Mouse (Mus musculus): ENCODE measurements around the gene Gabrr2. TPM values are rescaled to one million over a fixed set of nuclear protein-coding genes. Genes with fewer than 3 reads are reported as not detected.
"Not testable (repeated sequence)": the region's sequence is repeated elsewhere in the genome, so short reads cannot be mapped to it uniquely, and the experiment has no call there.

The Gabrr2 gene
- polyA plus RNA-seq, 1 experiment from 2014 or later: 0.38 TPM

DNA sequence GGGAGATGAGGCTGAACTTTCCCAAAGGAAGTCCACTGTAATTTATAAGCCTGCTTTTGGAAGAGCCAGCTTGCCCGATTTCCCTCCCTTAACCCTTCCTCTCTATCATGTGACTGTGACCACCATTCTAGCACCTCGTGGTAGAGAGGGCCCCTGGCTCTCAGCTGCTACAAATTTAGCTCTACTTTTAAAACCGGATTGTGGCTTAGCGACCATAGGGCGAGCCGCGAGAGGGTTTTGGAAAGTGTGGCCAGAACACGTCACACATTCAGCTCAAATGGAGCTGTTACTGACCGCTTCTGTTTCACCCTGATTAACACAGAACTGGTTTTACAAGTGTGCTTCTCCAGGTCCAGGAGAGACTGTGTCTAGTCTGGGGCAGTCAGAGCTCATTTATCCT, 48.6 kb downstream of the Gabrr2 start:
- H3K9ac ChIP-seq: no peak overlapping the region
- 0 out of 2 replicates have a peak, but pooled peaks cover 4% of the 10 kb centered on the region for H3K9me3 ChIP-seq
- H3K4me3 ChIP-seq: no peak overlapping the region
- H3K4me2 ChIP-seq (replicated peaks): no peak overlapping the region
- H3K4me1 ChIP-seq: no peaks in the 10 kb centered on the region
- no peaks in the 10 kb centered on the region for H3K27me3 ChIP-seq
- WGBS: 82% methylated on average over 9 of the region's 9 CpGs
- no peak for ATAC-seq (ENCODE audit: insufficient number of reproducible peaks, insufficient read depth, low FRiP score, low TSS enrichment)
- no peak overlapping the region for H3K27ac ChIP-seq
- H3K36me3 ChIP-seq: no peaks in the 10 kb centered on the region

DNA sequence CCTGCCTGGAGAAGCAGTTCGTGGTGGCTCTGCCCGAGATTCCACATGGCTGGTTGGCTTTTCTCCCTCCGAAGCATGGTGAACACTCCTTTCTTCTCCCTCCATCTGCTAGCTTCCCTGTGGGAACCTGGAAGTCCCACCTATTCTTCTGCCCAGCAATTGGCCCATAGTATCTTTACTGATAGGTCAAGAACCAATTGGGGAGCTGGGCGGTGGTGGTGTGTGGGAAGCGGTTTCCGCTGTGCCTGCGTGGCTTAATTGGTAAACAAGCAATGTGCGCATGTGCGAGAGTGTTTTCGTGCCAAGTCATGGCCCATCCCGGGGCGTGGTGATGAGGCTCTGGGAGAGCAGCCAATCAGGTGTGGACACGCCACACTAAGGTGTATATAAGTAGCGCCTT, 50.1 kb downstream of the Gabrr2 start:
- not testable (repeated sequence) for H3K4me2 ChIP-seq (replicated peaks); H3K36me3 ChIP-seq; H3K9ac ChIP-seq; H3K27me3 ChIP-seq; ATAC-seq (ENCODE audit: insufficient number of reproducible peaks, insufficient read depth, low FRiP score, low TSS enrichment); H3K9me3 ChIP-seq; H3K27ac ChIP-seq; H3K4me3 ChIP-seq; H3K4me1 ChIP-seq
- WGBS: 96% methylated on average over 10 of the region's 14 CpGs

DNA sequence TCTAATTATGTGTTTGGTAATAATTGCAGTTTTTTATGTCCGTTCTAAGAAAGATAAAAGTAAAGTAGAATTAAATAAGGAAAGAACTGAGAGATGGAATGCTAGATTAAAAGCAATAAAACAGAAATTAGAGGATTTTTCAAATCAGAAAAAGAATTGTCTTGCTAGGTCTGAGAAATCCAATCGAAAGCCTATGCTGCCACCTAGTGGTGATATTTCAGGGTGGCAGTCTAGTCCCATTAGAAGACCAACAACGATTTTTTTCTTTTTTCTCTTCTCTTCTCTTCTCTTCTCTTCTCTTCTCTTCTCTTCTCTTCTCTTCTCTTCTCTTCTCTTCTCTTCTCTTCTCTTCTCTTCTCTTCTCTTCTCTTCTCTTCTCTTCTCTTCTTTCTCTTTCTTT, 56.3 kb downstream of the Gabrr2 start:
- H3K4me2 ChIP-seq (replicated peaks); H3K36me3 ChIP-seq; ATAC-seq (ENCODE audit: insufficient number of reproducible peaks, insufficient read depth, low FRiP score, low TSS enrichment); H3K9ac ChIP-seq; H3K9me3 ChIP-seq; H3K4me1 ChIP-seq; H3K4me3 ChIP-seq; H3K27ac ChIP-seq; H3K27me3 ChIP-seq: not testable (repeated sequence)
- WGBS: 2% methylated on average over 3 of the region's 3 CpGs

DNA sequence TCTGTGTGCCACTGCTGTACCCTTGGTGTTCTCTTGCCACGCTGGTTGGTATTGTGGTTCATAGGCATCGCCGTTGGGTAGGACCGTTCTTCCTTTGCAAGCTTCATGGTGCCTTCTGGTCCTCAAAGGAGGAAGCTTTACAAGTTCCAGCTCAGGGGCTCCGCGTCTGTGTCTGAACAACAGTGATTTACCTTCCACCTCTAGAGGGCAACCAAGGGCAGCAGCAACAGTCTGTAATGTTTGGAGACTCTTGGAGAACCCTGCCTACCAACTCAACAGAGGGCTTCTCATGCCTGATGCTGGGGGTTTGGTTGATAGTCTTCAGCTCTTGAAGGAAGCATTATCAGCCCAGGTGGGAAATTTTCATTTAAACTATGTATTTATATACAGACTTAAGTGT, 61.7 kb downstream of the Gabrr2 start:
- no peak overlapping the region for H3K4me2 ChIP-seq (replicated peaks)
- H3K27me3 ChIP-seq: no peaks in the 10 kb centered on the region
- ATAC-seq (ENCODE audit: insufficient number of reproducible peaks, insufficient read depth, low FRiP score, low TSS enrichment): no peak

DNA sequence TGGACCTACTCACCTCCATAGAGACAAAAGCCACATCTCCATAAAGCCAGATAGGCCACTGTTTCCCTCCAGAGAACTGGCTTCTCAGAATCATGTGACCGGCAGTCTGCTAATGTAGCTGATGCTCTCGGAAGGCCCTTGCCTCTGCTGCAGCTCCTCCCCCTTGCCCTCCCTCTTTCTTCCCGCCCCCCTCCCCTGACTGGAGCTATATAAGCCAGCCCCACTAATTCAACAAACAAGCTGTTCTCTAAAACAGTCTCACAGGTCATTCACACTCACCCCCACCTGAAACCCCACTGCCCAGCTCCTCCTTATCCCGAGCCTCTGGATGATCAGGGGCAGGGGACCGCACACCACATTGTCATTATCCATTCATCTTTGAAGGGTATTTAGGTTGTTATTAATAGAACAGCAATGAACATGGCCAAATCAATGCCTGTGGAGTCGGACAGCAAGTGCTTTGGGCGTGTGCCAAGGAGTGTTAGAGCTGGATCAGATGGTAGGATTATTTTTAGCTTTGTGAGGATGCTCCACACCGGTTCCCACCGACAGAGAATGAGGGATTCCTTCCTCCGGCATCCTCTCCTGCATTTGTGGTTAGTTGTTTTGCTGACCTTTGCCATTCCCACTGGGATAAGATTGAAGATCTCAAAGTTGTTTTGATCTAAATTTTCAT, 62.7 kb downstream of the Gabrr2 start:
- H3K4me2 ChIP-seq (replicated peaks): no peak overlapping the region
- no peaks in the 10 kb centered on the region for H3K4me1 ChIP-seq
- no peak overlapping the region for H3K9ac ChIP-seq
- ATAC-seq (ENCODE audit: insufficient number of reproducible peaks, insufficient read depth, low FRiP score, low TSS enrichment): no peak
- no peak overlapping the region for H3K27ac ChIP-seq
- WGBS: 74% methylated on average over 10 of the region's 10 CpGs
- no peaks in the 10 kb centered on the region for H3K36me3 ChIP-seq
- no peaks in the 10 kb centered on the region for H3K27me3 ChIP-seq
- no peaks in the 10 kb centered on the region for H3K9me3 ChIP-seq
- H3K4me3 ChIP-seq: no peak overlapping the region

More for the DNA sequence above, 61.7 kb downstream of the Gabrr2 start:
- no peak overlapping the region for H3K27ac ChIP-seq
- H3K4me1 ChIP-seq: no peaks in the 10 kb centered on the region
- H3K36me3 ChIP-seq: no peaks in the 10 kb centered on the region
- 82% methylated on average over 6 of the region's 6 CpGs for WGBS
- H3K4me3 ChIP-seq: no peak overlapping the region
- no peaks in the 10 kb centered on the region for H3K9me3 ChIP-seq
- no peak overlapping the region for H3K9ac ChIP-seq

DNA sequence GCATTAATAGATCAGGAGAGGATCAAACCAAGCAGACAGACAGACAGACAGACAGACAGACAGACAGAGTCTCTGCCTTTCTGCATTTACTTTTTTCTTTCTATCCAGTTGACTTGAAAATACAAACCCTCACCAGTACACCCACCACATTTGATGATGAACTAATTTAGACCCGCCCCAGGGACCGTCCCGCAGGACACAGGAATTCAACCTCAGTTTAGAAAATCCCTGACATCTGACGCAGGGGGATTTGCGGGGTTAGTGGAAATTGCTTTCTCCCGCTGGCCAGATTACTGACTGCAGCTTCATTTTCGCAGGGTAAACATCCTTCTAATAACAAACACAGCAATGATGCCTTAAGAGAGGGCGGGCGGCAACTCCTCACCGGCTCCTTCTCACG, 69.4 kb downstream of the Gabrr2 start, which contains the start of gene Gabrr1:
Gene Gabrr1, plus strand, starts transcription at position 301 of the 400 bp plus-strand sequence.
- Histone ChIP-seq H3K27me3 (no peaks in the 10 kb centered on the region), H3K9ac (no peak within 1 kb of the TSS), H3K36me3 (no peaks in the 10 kb centered on the region), H3K4me1 (peaks cover 4% of the 10 kb centered on the region; the same call in 1 of the 2 replicates), H3K4me2 (replicated peaks) (no peak within 1 kb of the TSS), H3K27ac (no peak within 1 kb of the TSS), H3K9me3 (no peaks in the 10 kb centered on the region), H3K4me3 (no peak within 1 kb of the TSS)
- ATAC-seq (ENCODE audit: insufficient number of reproducible peaks, insufficient read depth, low FRiP score, low TSS enrichment): no peak
- 49% methylated on average over 11 of the region's 11 CpGs for WGBS

Other genes with a start within 250 kb of the Gabrr2 start
- gene Ankrd6, start 112.2 kb upstream of the Gabrr2 start, polyA plus RNA-seq (2016; fragmentation: Nextera tagmentation; extraction: Ambion mirVana): 12.6 and 12.7 TPM in 2 replicates
- 16.1 and 19.6 TPM in 2 replicates for gene Rragd, start 80.0 kb upstream of the Gabrr2 start, polyA plus RNA-seq (2016; fragmentation: Nextera tagmentation; extraction: Ambion mirVana)
- 36.2 and 39.7 TPM in 2 replicates for gene Ube2j1, start 31.6 kb upstream of the Gabrr2 start, polyA plus RNA-seq (2016; fragmentation: Nextera tagmentation; extraction: Ambion mirVana)
- gene Gabrr1, start 69.5 kb downstream of the Gabrr2 start, polyA plus RNA-seq (2016; fragmentation: Nextera tagmentation; extraction: Ambion mirVana): 0.06 TPM in 1 of 2 replicates, not detected in the other
- gene Pm20d2, start 126.7 kb downstream of the Gabrr2 start, polyA plus RNA-seq (2016; fragmentation: Nextera tagmentation; extraction: Ambion mirVana): 2.1 TPM in 2 replicates
- 14.9 and 15.5 TPM in 2 replicates for gene Srsf12, start 146.0 kb downstream of the Gabrr2 start, polyA plus RNA-seq (2016; fragmentation: Nextera tagmentation; extraction: Ambion mirVana)
- gene Pnrc1, start 227.2 kb downstream of the Gabrr2 start, polyA plus RNA-seq (2016; fragmentation: Nextera tagmentation; extraction: Ambion mirVana): 127 and 137 TPM in 2 replicates
- 32.0 and 33.4 TPM in 2 replicates for gene Rngtt, start 247.3 kb downstream of the Gabrr2 start, polyA plus RNA-seq (2016; fragmentation: Nextera tagmentation; extraction: Ambion mirVana)

All from embryonic facial prominence, embryonic 12.5 days (tissue).